Mouse (Mus musculus) G1E-ER4 (cell line): Measurements from ENCODE around the gene Zfp385a. TPM values are rescaled to one million over a fixed set of nuclear protein-coding genes. Genes with fewer than 3 reads are reported as not detected.
A peak's percentile ranks its signal among the peaks of the same experiment; 100 is the strongest.

Source experiments
- GATA1 ChIP-seq: IDR thresholded peaks from one replicate; pipeline ENCODE4 v1.8.0; 2012; ENCODE audit warnings: low read length, inconsistent platforms
- polyA plus RNA-seq: library from polyadenylated mRNA; stranded (reverse); fragments of >175 nt; gene quantifications from 2 replicates; pipeline ENCODE4 v1.2.3, GENCODE M21; 2012

Zfp385a gene
- polyA plus RNA-seq, 1 experiment, result 673 TPM

- TF ChIP-seq GATA1, result no peak
Measured at GRCm38 (mm10) chr15:103368179-103368940, 28.5 kb upstream of the Zfp385a start.

- no peak for TF ChIP-seq GATA1
Measured at GRCm38 (mm10) chr15:103366376-103367149, 26.7 kb upstream of the Zfp385a start, which contains the start of gene Itga5. TSS of gene Itga5 (minus strand) at chr15:103366763.

- no peak for TF ChIP-seq GATA1
Measured at GRCm38 (mm10) chr15:103365471-103366375, 25.8 kb upstream of the Zfp385a start.

GRCm38 (mm10) chr15:103364761-103365160 is 24.9 kb upstream of the Zfp385a start:
- no peak for TF ChIP-seq GATA1

GRCm38 (mm10) chr15:103363809-103364208 is 23.9 kb upstream of the Zfp385a start:
- no peak for TF ChIP-seq GATA1

GRCm38 (mm10) chr15:103362950-103363349 is 23.1 kb upstream of the Zfp385a start:
- TF ChIP-seq GATA1, result no peak

GRCm38 (mm10) chr15:103362333-103362732 is 22.4 kb upstream of the Zfp385a start:
- TF ChIP-seq GATA1, result peak; percentile 37

- TF ChIP-seq GATA1, result no peak
Measured at GRCm38 (mm10) chr15:103361269-103361668, 21.4 kb upstream of the Zfp385a start.

GRCm38 (mm10) chr15:103359869-103360602 is 20.1 kb upstream of the Zfp385a start:
- TF ChIP-seq GATA1, result no peak

GRCm38 (mm10) chr15:103359122-103359510 is 19.2 kb upstream of the Zfp385a start:
- no peak for TF ChIP-seq GATA1

GRCm38 (mm10) chr15:103358278-103359121 is 18.6 kb upstream of the Zfp385a start:
- no peak for TF ChIP-seq GATA1

GRCm38 (mm10) chr15:103357817-103358216 is 17.9 kb upstream of the Zfp385a start:
- TF ChIP-seq GATA1, result no peak

- TF ChIP-seq GATA1, result no peak
Measured at GRCm38 (mm10) chr15:103356130-103356529, 16.2 kb upstream of the Zfp385a start.

GRCm38 (mm10) chr15:103355420-103355819 is 15.5 kb upstream of the Zfp385a start:
- no peak for TF ChIP-seq GATA1

GRCm38 (mm10) chr15:103354690-103355089 is 14.8 kb upstream of the Zfp385a start:
- TF ChIP-seq GATA1, result no peak
